Mouse (Mus musculus): Measurements from ENCODE around the gene Adgrg5. TPM values are rescaled to one million over a fixed set of nuclear protein-coding genes. Genes with fewer than 3 reads are reported as not detected.

The Adgrg5 gene
- polyA plus RNA-seq, 1 experiment from 2014 or later = 2.8 TPM

DNA sequence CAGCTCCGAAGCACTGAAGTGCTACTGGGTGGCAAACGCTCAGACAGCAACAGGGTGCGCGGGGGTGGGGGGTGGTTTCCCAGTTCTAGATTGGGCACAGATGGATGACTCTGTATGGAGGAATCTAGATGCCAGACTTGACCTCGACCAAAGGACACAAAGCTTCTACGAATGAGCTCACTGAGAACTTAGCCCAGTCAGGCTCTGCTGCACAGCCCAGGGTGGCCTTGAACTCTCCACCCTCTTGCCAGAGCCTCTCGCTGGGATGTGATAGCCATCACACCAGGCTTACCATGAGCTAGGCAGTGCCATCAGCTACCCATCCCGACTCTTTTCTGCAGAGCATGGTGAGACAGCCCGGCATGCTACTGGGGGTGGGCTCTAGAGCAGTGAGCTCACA lies 50.3 kb downstream of the Adgrg5 start:
- WGBS = 74% methylated on average over 9 of the region's 9 CpGs
- no peak overlapping the region for H3K9ac ChIP-seq (ENCODE audit: low read depth, low read length)

DNA sequence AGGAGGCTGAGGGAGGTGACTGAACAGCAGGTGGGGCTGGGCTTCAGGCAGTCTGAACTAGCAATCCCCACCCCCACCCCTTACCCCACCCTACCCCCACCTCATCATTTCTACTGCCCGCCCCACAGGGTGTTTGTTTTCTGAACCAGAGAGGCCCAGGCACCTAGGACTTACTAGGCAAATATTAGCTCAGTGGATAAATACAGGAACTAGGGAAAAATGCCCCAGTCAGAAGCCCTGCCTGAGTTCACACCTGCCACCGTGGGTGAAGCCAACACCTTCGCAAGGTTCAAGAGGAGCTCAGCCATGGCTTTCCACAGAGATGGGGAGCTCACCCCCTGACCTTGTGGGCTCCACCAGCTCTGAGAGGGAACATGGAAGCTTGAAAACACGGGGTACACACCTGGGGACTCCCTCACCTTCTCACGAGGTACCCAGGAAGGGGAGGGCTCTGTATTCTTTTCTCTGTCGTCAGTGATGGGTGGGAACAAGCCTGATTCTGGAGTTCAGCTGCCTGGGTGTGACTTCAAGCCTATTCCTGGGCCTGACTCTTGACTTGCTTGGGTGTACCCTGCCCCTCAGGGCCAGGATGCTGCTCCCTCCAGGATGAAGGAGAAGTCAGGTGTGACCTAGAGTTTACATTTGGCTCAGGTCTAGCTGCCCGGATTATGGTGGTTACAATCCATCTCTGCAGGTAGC lies 51.1 kb downstream of the Adgrg5 start, which contains the start of gene Adgrg1:
Adgrg1 (plus strand) TSS at position 285 of the 699 bp plus-strand sequence.
- 36% methylated on average over 7 of the region's 7 CpGs for WGBS
- Histone ChIP-seq H3K4me1 (ENCODE audit: control insufficient read depth, insufficient read depth, low read length) (peaks cover 15% of the 10 kb centered on the region), H3K4me3 (ENCODE audit: low read length) (no peak within 1 kb of the TSS), H3K9ac (ENCODE audit: low read depth, low read length) (no peak within 1 kb of the TSS), H3K4me2 (ENCODE audit: low read depth, low read length) (peak within 1 kb of the TSS; percentile 27; the same call in 1 of the 2 replicates), H3K36me3 (ENCODE audit: control insufficient read depth, insufficient read depth, low read length) (no peaks in the 10 kb centered on the region), H3K27me3 (replicated peaks; ENCODE audit: control insufficient read depth, insufficient read depth, low read length) (no peaks in the 10 kb centered on the region), H3K27ac (ENCODE audit: low read length) (peak within 1 kb of the TSS; percentile 86), H3K9me3 (ENCODE audit: control insufficient read depth, low read length) (no peaks in the 10 kb centered on the region)
- peak; percentile 71 for ATAC-seq

More for the DNA sequence above, 50.3 kb downstream of the Adgrg5 start:
- Histone ChIP-seq H3K4me2 (ENCODE audit: low read depth, low read length) (no peak overlapping the region), H3K36me3 (ENCODE audit: control insufficient read depth, insufficient read depth, low read length) (no peaks in the 10 kb centered on the region), H3K4me1 (ENCODE audit: control insufficient read depth, insufficient read depth, low read length) (peaks cover 15% of the 10 kb centered on the region), H3K4me3 (ENCODE audit: low read length) (no peak overlapping the region), H3K9me3 (ENCODE audit: control insufficient read depth, low read length) (no peaks in the 10 kb centered on the region), H3K27ac (ENCODE audit: low read length) (peak overlapping the region; percentile 59), H3K27me3 (replicated peaks; ENCODE audit: control insufficient read depth, insufficient read depth, low read length) (no peaks in the 10 kb centered on the region)
- no peak; the same call in 1 of the 2 replicates for ATAC-seq

DNA sequence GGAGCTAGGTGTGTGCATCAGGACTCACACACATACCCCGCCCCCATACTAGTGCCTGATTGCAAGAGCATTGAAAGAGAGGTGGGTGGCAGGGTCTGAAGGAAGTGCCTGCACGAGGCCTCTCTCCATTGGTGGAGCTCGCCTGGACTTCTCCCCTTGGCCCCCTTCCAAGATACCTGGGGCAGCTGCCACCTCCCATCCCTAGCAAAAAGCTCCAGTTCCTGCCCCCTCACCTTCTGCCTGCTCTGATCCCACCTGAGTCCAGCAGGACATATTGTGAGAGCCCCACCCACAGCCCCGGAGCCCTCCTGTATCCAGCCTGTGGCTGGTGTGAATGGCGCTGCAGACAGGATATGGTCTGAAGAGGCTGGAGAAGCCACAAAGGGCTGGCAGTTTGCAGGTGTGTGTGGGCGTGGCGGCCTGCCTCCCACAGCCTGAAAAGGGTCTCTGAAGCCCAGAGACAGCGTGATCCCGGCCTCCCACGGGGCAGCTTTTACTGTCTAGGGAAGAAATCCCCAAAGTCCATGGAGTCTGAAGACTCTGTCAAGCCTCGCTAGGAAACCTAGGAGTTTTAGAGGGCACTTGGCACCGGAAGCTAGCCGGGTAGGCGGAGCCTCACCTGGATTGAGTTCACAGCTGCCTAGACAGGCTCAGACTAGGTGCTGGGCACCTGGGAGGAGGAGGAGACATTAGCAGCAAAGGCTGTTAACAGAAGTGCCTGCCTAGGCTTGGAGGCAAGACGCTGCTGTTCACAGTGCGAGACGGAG lies 53.3 kb downstream of the Adgrg5 start:
- Histone ChIP-seq H3K36me3 (ENCODE audit: control insufficient read depth, insufficient read depth, low read length) (no peaks in the 10 kb centered on the region), H3K4me2 (ENCODE audit: low read depth, low read length) (peak overlapping the region; percentile 60), H3K4me3 (ENCODE audit: low read length) (peak overlapping the region; percentile 50), H3K9me3 (ENCODE audit: control insufficient read depth, low read length) (no peaks in the 10 kb centered on the region), H3K27ac (ENCODE audit: low read length) (peak overlapping the region; percentile 95), H3K9ac (ENCODE audit: low read depth, low read length) (peak overlapping the region; percentile 74), H3K4me1 (ENCODE audit: control insufficient read depth, insufficient read depth, low read length) (peaks cover 25% of the 10 kb centered on the region), H3K27me3 (replicated peaks; ENCODE audit: control insufficient read depth, insufficient read depth, low read length) (no peaks in the 10 kb centered on the region)
- WGBS = 9% methylated on average over 17 of the region's 17 CpGs
- ATAC-seq = peak; percentile 80

DNA sequence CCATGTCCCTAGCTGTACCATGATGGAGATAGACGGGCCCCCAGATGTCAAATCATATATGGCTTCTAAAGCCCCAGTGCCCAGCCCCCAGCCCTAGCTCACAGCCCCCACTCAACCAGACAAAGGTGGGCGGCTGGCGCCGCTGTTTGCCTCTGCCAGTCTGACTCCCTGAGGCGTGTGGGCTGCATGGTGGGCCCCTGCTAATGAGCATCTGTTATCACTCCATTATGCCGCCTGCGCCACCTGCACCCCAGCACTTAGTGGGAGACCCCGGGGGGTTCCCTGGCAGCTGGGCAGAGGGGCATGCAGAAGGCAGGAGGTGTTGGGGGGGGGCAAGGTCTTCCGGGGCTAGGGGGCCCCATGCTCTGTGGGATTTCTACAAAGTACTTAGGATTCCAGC lies 54.6 kb downstream of the Adgrg5 start:
- H3K27me3 ChIP-seq (replicated peaks; ENCODE audit: control insufficient read depth, insufficient read depth, low read length) = no peaks in the 10 kb centered on the region
- no peaks in the 10 kb centered on the region for H3K9me3 ChIP-seq (ENCODE audit: control insufficient read depth, low read length)
- H3K36me3 ChIP-seq (ENCODE audit: control insufficient read depth, insufficient read depth, low read length) = no peaks in the 10 kb centered on the region
- H3K4me2 ChIP-seq (ENCODE audit: low read depth, low read length) = peak overlapping the region; percentile 60
- peak overlapping the region; percentile 74 for H3K9ac ChIP-seq (ENCODE audit: low read depth, low read length)
- H3K4me3 ChIP-seq (ENCODE audit: low read length) = peak overlapping the region; percentile 50
- ATAC-seq = no peak
- 34% methylated on average over 9 of the region's 9 CpGs for WGBS
- peaks cover 31% of the 10 kb centered on the region for H3K4me1 ChIP-seq (ENCODE audit: control insufficient read depth, insufficient read depth, low read length)
- H3K27ac ChIP-seq (ENCODE audit: low read length) = 0 out of 2 replicates have a peak overlapping the region, but pooled peaks have one; percentile 95

DNA sequence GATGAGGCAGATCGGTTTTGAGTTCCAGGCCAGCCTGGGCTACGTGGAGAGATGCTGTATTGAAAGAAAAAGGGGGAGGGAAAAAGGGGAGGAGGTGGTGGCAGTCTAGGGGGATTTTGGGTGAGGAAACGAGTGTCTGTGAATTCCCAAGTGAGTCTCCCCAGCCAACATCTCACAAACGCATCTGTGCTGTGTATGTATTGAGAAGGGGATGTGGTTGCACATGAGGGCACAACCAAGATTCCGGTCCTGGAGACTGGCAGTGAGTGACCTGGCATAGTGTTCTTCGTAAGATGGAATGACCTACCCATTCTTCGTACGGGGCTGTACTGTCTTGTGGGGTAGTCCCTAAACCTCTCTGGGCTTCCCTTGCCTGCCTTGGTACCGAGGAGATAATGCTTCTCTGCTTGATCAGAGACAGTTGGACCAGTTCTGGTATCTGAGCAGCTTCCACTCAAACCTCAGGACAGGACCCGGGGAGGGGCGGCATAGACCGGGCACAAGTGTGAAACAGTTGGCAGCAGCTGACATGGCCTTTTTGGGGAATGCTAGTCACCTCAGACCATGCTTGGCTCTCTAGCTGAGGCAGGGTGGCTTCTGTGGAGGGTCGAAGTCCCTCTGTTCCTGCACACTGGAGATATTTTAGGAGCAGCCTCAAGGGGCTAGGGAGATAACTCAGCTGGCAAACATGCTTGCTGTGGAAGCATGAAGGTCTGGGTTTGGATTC lies 55.3 kb downstream of the Adgrg5 start:
- H3K9ac ChIP-seq (ENCODE audit: low read depth, low read length) = no peak overlapping the region
- H3K4me2 ChIP-seq (ENCODE audit: low read depth, low read length) = peak overlapping the region; percentile 60
- H3K27ac ChIP-seq (ENCODE audit: low read length) = no peak overlapping the region
- peaks cover 37% of the 10 kb centered on the region for H3K4me1 ChIP-seq (ENCODE audit: control insufficient read depth, insufficient read depth, low read length)
- no peaks in the 10 kb centered on the region for H3K9me3 ChIP-seq (ENCODE audit: control insufficient read depth, low read length)
- ATAC-seq = no peak
- H3K27me3 ChIP-seq (replicated peaks; ENCODE audit: control insufficient read depth, insufficient read depth, low read length) = no peaks in the 10 kb centered on the region
- H3K36me3 ChIP-seq (ENCODE audit: control insufficient read depth, insufficient read depth, low read length) = no peaks in the 10 kb centered on the region
- WGBS = 74% methylated on average over 13 of the region's 13 CpGs
- peak overlapping the region; percentile 50 for H3K4me3 ChIP-seq (ENCODE audit: low read length)

DNA sequence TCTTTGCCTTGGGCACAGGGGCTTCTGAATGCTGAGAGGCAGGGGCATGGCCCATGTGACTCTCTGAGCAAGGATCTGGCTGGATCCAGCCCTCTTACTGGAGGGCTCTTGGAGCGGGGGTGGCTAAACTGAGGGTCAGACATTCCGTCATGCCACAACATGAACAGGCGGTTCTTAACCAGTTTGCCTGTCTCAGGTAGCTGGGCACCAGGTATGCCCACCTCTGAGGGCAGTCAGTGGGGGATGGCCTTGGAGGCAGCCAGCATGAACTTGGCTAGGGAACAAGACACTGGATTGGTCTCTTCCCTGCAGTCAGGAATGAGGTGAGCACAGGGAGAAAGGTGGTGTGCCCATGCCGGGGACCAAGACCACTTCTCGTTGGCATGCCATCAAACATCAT lies 56.7 kb downstream of the Adgrg5 start:
- Histone ChIP-seq H3K9me3 (ENCODE audit: control insufficient read depth, low read length) (no peaks in the 10 kb centered on the region), H3K27me3 (replicated peaks; ENCODE audit: control insufficient read depth, insufficient read depth, low read length) (no peaks in the 10 kb centered on the region), H3K4me1 (ENCODE audit: control insufficient read depth, insufficient read depth, low read length) (peaks cover 45% of the 10 kb centered on the region), H3K9ac (ENCODE audit: low read depth, low read length) (no peak overlapping the region), H3K36me3 (ENCODE audit: control insufficient read depth, insufficient read depth, low read length) (no peaks in the 10 kb centered on the region), H3K4me3 (ENCODE audit: low read length) (no peak overlapping the region), H3K4me2 (ENCODE audit: low read depth, low read length) (no peak overlapping the region), H3K27ac (ENCODE audit: low read length) (no peak overlapping the region)
- ATAC-seq = no peak
- WGBS = 93% methylated on average over 5 of the region's 5 CpGs

DNA sequence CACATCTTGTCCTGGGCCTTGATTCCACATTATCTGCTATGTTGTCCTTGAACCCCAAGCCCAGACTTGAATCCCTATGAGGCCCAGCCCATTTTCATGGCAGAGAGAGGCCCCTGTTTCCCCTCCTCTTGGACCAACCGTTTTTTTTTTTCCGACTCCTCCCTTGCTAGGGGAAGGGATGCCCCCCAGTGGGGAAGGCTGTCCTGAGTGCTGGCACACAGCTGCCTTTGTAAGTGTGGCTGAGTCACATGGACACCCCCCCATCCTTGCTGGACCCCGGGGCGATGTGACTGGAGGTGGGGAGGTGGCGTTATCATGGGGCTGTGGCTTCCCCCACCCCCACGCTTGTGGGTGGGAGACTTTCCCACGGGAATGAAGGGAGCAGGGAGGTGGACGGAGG lies 57.5 kb downstream of the Adgrg5 start:
- ATAC-seq = no peak
- H3K27ac ChIP-seq (ENCODE audit: low read length) = no peak overlapping the region

DNA sequence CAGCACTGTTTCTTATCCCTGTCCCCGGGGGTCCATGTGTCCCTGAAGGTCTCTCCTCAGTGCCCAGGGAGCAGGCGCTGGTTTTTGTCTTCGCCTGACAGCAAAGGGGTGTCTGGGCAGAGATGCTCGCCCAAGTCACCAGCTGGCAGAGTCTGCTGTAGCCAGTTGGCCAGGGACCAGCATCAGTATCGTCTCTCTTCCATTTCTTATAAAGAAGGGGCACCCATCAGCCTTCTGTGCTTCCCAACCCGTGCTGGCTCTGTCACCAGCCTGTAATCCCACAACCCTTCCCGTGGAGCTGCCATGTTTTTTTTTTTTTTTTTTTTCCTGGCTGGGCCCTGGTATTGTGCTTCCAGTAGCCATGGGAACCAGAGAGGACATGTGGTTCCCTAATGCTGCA lies 58.4 kb downstream of the Adgrg5 start:
- no peaks in the 10 kb centered on the region for H3K36me3 ChIP-seq (ENCODE audit: control insufficient read depth, insufficient read depth, low read length)
- no peak overlapping the region for H3K27ac ChIP-seq (ENCODE audit: low read length)
- H3K27me3 ChIP-seq (replicated peaks; ENCODE audit: control insufficient read depth, insufficient read depth, low read length) = no peaks in the 10 kb centered on the region
- H3K4me2 ChIP-seq (ENCODE audit: low read depth, low read length) = no peak overlapping the region
- peaks cover 46% of the 10 kb centered on the region for H3K4me1 ChIP-seq (ENCODE audit: control insufficient read depth, insufficient read depth, low read length)
- H3K9me3 ChIP-seq (ENCODE audit: control insufficient read depth, low read length) = no peaks in the 10 kb centered on the region
- ATAC-seq = no peak
- H3K9ac ChIP-seq (ENCODE audit: low read depth, low read length) = no peak overlapping the region
- no peak overlapping the region for H3K4me3 ChIP-seq (ENCODE audit: low read length)
- WGBS = 65% methylated on average over 7 of the region's 7 CpGs

More for the DNA sequence above, 57.5 kb downstream of the Adgrg5 start:
- Histone ChIP-seq H3K4me3 (ENCODE audit: low read length) (no peak overlapping the region), H3K4me1 (ENCODE audit: control insufficient read depth, insufficient read depth, low read length) (peaks cover 45% of the 10 kb centered on the region), H3K9me3 (ENCODE audit: control insufficient read depth, low read length) (no peaks in the 10 kb centered on the region), H3K4me2 (ENCODE audit: low read depth, low read length) (no peak overlapping the region), H3K27me3 (replicated peaks; ENCODE audit: control insufficient read depth, insufficient read depth, low read length) (no peaks in the 10 kb centered on the region), H3K36me3 (ENCODE audit: control insufficient read depth, insufficient read depth, low read length) (no peaks in the 10 kb centered on the region), H3K9ac (ENCODE audit: low read depth, low read length) (peak overlapping the region; percentile 24; the same call in 1 of the 2 replicates)
- WGBS = 53% methylated on average over 8 of the region's 8 CpGs

DNA sequence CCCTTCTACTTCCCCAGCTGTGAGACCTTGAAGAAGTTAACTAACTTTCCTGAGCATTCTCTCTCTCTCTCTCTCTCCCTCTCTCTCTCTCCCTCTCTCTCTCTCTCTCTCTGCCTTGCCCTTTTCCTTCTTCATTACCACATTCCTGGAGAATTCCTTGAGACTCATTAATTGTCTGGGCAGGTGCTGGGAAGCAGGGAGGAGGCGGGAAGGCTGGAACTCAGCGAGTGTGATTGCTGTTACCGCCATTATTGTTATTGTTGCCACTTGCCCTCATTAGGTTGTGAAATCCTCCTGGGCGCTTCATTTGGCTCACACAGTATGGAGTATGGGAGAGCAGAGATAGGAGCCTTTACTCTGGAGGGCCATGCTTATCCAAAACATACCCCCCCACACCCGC lies 59.7 kb downstream of the Adgrg5 start:
- H3K27ac ChIP-seq (ENCODE audit: low read length) = no peak overlapping the region
- WGBS = 17% methylated on average over 5 of the region's 5 CpGs
- no peaks in the 10 kb centered on the region for H3K9me3 ChIP-seq (ENCODE audit: control insufficient read depth, low read length)
- no peak overlapping the region for H3K4me3 ChIP-seq (ENCODE audit: low read length)
- no peak for ATAC-seq
- H3K4me2 ChIP-seq (ENCODE audit: low read depth, low read length) = no peak overlapping the region
- no peak overlapping the region for H3K9ac ChIP-seq (ENCODE audit: low read depth, low read length)
- no peaks in the 10 kb centered on the region for H3K36me3 ChIP-seq (ENCODE audit: control insufficient read depth, insufficient read depth, low read length)
- no peaks in the 10 kb centered on the region for H3K27me3 ChIP-seq (replicated peaks; ENCODE audit: control insufficient read depth, insufficient read depth, low read length)
- H3K4me1 ChIP-seq (ENCODE audit: control insufficient read depth, insufficient read depth, low read length) = peaks cover 45% of the 10 kb centered on the region

Data from intestine, embryonic 16.5 days (tissue).